Mouse (Mus musculus): ENCODE measurements at regions not wholly inside any gene's neighbourhood (a gene's known extent, or its start where the extent isn't known, plus 50 kb on each side); places are given as distances from the start of the nearest gene placed in this dataset.

DNA sequence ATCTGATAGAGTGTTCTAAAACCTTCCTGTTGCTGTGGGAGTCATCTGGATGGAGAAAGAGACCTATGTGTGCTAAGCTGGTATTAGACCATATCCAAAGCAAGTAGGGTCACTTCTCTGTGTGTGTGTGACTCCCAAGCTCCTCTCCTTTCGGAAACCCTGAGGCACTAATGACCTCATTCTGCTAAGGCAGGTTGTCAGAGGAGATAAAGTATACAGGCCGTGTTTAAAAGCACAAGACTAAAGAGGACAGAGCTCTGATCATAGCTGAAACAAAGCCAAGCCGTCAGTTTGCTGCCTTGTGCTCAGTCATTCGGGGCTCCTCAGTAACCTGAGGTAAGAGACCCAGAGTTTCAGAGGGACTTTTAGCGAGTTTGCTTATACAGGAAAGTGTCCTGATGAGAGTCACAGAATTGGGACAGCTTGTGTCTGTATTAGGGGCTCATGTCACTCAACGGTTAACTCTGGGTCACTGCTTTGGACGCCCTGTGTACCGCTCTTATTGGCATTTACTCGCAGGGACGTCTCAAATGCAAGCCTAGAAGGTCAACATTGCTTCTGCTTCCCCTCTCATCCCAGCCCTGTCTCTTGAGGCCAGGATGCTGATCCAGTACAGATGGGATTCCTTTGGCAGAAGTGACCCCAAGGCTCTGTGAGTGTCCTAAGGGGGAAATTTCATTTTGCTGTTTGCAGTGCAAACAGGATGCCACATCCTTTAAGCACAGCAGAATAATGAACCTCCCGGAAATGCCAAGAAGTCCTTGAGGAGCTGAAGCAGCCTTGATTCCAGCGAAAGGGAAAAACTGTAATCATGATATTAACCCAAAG is 70.7 kb upstream of the Barx2 start:
- Histone ChIP-seq H3K4me2 (replicated peaks; ENCODE audit: low read depth) (no peak overlapping the region), H3K4me1 (replicated peaks; ENCODE audit: control insufficient read depth, insufficient read depth) (no peaks in the 10 kb centered on the region), H3K27me3 (ENCODE audit: control insufficient read depth, insufficient read depth, low read length) (no peaks in the 10 kb centered on the region), H3K9me3 (ENCODE audit: control insufficient read depth, low read length) (no peaks in the 10 kb centered on the region), H3K4me3 (ENCODE audit: low read depth, low read length) (no peak overlapping the region), H3K36me3 (ENCODE audit: control insufficient read depth, insufficient read depth, low read length) (no peaks in the 10 kb centered on the region), H3K27ac (replicated peaks) (no peak overlapping the region), H3K9ac (ENCODE audit: low read length) (no peak overlapping the region)
- TF ChIP-seq EP300 (optimal IDR thresholded peaks at IDR 0.05) (no peak), CTCF (IDR thresholded peaks at IDR 0.05; ENCODE audit: low read depth) (no peak)
- DNase-seq (ENCODE audit: low spot score) (no peak), ATAC-seq (ENCODE audit: low FRiP score, low TSS enrichment) (no peak)
- 40% methylated on average over 12 of the region's 12 CpGs for WGBS

DNA sequence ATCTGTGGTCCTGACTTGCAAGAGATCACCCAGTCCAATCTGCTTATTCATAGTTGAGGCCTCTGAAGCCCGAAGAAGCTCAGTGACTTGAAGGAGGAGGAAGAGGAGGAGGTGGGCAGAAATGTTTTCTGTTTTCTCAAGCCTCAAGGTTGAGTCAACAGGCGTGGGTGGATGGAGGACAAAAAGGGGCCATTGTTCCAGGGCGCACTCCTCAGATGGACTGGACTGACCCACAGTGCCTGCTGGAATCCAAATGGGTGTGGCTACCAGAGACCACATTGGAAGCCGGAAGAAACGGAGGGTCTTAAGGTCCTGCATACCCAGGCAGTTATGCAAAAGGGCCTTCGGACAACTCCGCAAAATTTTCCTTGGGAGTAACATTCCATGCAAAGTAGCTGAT is 75.6 kb upstream of the Barx2 start:
- Histone ChIP-seq H3K9me3 (ENCODE audit: control insufficient read depth, low read length) (no peaks in the 10 kb centered on the region), H3K4me3 (ENCODE audit: low read depth, low read length) (no peak overlapping the region), H3K27me3 (ENCODE audit: control insufficient read depth, insufficient read depth, low read length) (no peaks in the 10 kb centered on the region), H3K4me1 (replicated peaks; ENCODE audit: control insufficient read depth, insufficient read depth) (no peaks in the 10 kb centered on the region), H3K4me2 (replicated peaks; ENCODE audit: low read depth) (no peak overlapping the region), H3K36me3 (ENCODE audit: control insufficient read depth, insufficient read depth, low read length) (no peaks in the 10 kb centered on the region), H3K9ac (ENCODE audit: low read length) (no peak overlapping the region), H3K27ac (replicated peaks) (no peak overlapping the region)
- TF ChIP-seq CTCF (IDR thresholded peaks at IDR 0.05; ENCODE audit: low read depth), result no peak
- TF ChIP-seq EP300 (optimal IDR thresholded peaks at IDR 0.05), result no peak
- DNase-seq (ENCODE audit: low spot score) (no peak), ATAC-seq (ENCODE audit: low FRiP score, low TSS enrichment) (0 out of 2 replicates have a peak, but pooled peaks have one; percentile 38)
- WGBS, result 62% methylated on average over 7 of the region's 7 CpGs

DNA sequence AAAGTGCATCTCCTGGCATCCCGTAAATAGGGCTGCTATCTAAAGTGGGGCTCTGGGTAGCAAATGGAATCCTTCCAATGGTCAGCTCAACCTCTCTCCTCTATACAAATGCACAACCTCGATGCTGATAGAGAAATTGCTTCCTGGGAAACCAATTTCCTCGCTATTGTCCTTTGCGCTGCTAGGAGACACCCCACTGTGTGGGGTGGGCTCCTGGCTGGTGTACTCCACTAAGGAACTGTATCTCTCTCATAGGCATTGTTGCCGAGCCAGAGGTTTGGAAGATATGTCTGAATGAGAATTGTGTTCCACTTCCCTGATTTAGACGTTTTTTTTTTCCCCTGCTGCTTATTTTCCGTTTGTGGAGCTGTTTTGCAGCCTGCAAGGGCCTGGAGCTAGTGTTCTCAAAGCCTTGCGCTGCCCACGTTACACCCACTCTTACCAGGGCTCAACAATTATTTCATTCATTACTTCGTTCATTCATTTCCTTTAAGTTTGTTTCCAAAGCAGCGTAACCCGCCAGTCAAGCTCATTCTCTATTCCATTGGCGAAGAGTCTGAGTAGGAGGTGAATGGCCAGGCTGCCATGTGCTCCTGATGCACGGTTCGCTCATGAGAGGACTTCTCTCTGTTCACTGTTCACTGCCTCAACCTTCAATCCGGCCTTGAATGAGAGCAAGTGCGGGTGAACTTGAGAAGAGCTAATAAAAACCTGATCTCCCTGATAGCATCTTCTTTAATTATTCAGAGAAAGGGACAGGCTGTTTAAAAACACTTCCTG is 76.5 kb upstream of the Barx2 start:
- 72% methylated on average over 17 of the region's 17 CpGs for WGBS
- Histone ChIP-seq H3K36me3 (ENCODE audit: control insufficient read depth, insufficient read depth, low read length) (no peaks in the 10 kb centered on the region), H3K9me3 (ENCODE audit: control insufficient read depth, low read length) (no peaks in the 10 kb centered on the region), H3K27ac (replicated peaks) (no peak overlapping the region), H3K27me3 (ENCODE audit: control insufficient read depth, insufficient read depth, low read length) (no peaks in the 10 kb centered on the region), H3K9ac (ENCODE audit: low read length) (no peak overlapping the region), H3K4me1 (replicated peaks; ENCODE audit: control insufficient read depth, insufficient read depth) (no peaks in the 10 kb centered on the region), H3K4me2 (replicated peaks; ENCODE audit: low read depth) (no peak overlapping the region), H3K4me3 (ENCODE audit: low read depth, low read length) (no peak overlapping the region)
- TF ChIP-seq CTCF (IDR thresholded peaks at IDR 0.05; ENCODE audit: low read depth) (no peak), EP300 (optimal IDR thresholded peaks at IDR 0.05) (no peak)
- DNase-seq (ENCODE audit: low spot score) (no peak), ATAC-seq (ENCODE audit: low FRiP score, low TSS enrichment) (no peak)

DNA sequence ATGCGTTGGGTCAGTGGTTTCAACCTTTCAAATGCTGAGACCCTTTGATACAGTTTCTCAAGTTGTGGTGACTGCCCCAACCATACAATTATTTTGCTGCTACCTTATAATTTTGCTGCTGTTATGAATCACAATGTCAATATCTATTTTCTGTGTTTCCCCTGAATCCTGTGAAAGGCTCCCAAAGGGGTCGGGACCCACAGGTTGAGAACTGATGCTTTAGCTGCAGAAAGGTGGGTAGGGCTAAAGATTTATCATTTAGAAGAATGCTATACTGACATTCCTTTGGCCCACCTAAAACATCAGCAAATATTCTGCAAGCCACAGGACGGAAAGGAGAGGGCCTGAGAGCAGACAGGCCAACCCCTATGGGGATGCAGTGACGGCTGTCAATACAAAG is 77.2 kb upstream of the Barx2 start:
- WGBS, result 87% methylated on average over 4 of the region's 4 CpGs
- H3K27me3 ChIP-seq (ENCODE audit: control insufficient read depth, insufficient read depth, low read length), result no peaks in the 10 kb centered on the region
- H3K4me1 ChIP-seq (replicated peaks; ENCODE audit: control insufficient read depth, insufficient read depth), result no peaks in the 10 kb centered on the region
- H3K4me3 ChIP-seq (ENCODE audit: low read depth, low read length), result no peak overlapping the region
- no peak for ATAC-seq (ENCODE audit: low FRiP score, low TSS enrichment)
- H3K9ac ChIP-seq (ENCODE audit: low read length), result no peak overlapping the region
- no peak for DNase-seq (ENCODE audit: low spot score)
- H3K9me3 ChIP-seq (ENCODE audit: control insufficient read depth, low read length), result no peaks in the 10 kb centered on the region
- H3K27ac ChIP-seq (replicated peaks), result no peak overlapping the region
- no peak overlapping the region for H3K4me2 ChIP-seq (replicated peaks; ENCODE audit: low read depth)
- TF ChIP-seq EP300 (optimal IDR thresholded peaks at IDR 0.05), result no peak
- no peak for TF ChIP-seq CTCF (IDR thresholded peaks at IDR 0.05; ENCODE audit: low read depth)
- no peaks in the 10 kb centered on the region for H3K36me3 ChIP-seq (ENCODE audit: control insufficient read depth, insufficient read depth, low read length)

DNA sequence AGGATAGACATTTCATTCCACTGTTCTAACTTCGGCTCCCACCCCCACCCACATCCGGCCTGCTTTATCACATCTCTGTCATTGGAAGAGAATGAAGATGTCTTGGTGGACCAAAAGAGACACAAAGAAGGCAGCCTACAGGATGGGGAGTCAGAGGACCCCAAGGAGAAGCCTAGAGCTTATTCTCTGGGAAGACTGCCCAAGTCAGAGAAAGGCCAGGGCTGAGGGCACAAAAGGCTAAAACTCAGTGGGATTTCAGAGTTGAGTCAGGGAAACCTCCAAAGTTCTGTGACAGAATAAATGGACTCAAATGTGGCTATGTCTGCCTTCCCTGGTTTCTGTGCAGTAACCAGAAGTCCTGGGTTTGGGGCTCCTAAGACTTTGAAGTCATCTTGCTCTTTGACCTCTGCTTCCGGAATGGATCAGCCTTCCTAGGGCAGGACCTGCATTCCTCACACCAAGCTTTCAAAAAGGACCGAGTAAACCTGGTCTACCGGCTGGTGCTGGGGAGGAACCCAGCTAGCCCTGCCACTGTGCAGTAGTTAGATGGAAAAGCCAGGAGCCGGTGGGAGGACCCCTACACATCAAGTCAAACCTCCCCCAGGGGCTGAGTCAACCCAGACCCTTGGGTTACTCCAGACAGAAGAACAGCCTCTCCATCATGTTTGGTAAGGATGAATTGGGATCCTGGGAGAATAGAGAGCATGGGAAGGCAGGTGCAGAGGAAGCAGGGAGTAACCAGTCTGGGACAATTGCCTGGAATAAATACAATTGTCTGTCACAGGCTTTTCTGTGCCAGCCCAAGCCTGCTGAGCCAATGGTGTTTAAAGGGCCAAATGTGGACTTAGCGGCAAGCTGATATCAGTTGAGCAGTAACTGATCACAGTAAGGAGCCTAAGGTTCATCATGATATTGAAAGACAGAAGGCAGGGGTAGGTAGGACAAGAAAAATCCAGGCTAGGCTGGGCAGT is 80.7 kb upstream of the Barx2 start:
- no peak for TF ChIP-seq EP300 (optimal IDR thresholded peaks at IDR 0.05)
- TF ChIP-seq CTCF (IDR thresholded peaks at IDR 0.05; ENCODE audit: low read depth), result no peak
- no peak overlapping the region for H3K4me3 ChIP-seq (ENCODE audit: low read depth, low read length)
- no peak overlapping the region for H3K27ac ChIP-seq (replicated peaks)
- ATAC-seq (ENCODE audit: low FRiP score, low TSS enrichment) (no peak), DNase-seq (ENCODE audit: low spot score) (no peak)
- H3K36me3 ChIP-seq (ENCODE audit: control insufficient read depth, insufficient read depth, low read length), result no peaks in the 10 kb centered on the region
- no peaks in the 10 kb centered on the region for H3K27me3 ChIP-seq (ENCODE audit: control insufficient read depth, insufficient read depth, low read length)
- no peak overlapping the region for H3K4me2 ChIP-seq (replicated peaks; ENCODE audit: low read depth)
- no peak overlapping the region for H3K9ac ChIP-seq (ENCODE audit: low read length)
- peaks cover 6% of the 10 kb centered on the region; the same call in 1 of the 2 replicates for H3K4me1 ChIP-seq (replicated peaks; ENCODE audit: control insufficient read depth, insufficient read depth)
- WGBS, result 65% methylated on average over 7 of the region's 7 CpGs
- no peaks in the 10 kb centered on the region for H3K9me3 ChIP-seq (ENCODE audit: control insufficient read depth, low read length)
